Mouse (Mus musculus) T-helper 2 cell (primary cell): ENCODE measurements around the gene Fam83e.

Experiments used
- in situ Hi-C: fragments of 300-600 bp; cut with MboI, MseI; formaldehyde crosslinking; loops from one replicate; pipeline ENCODE4 v1.15.1; 2025; ENCODE audit warnings: high pct_unique_total_duplicates

Fam83e gene

DNA sequence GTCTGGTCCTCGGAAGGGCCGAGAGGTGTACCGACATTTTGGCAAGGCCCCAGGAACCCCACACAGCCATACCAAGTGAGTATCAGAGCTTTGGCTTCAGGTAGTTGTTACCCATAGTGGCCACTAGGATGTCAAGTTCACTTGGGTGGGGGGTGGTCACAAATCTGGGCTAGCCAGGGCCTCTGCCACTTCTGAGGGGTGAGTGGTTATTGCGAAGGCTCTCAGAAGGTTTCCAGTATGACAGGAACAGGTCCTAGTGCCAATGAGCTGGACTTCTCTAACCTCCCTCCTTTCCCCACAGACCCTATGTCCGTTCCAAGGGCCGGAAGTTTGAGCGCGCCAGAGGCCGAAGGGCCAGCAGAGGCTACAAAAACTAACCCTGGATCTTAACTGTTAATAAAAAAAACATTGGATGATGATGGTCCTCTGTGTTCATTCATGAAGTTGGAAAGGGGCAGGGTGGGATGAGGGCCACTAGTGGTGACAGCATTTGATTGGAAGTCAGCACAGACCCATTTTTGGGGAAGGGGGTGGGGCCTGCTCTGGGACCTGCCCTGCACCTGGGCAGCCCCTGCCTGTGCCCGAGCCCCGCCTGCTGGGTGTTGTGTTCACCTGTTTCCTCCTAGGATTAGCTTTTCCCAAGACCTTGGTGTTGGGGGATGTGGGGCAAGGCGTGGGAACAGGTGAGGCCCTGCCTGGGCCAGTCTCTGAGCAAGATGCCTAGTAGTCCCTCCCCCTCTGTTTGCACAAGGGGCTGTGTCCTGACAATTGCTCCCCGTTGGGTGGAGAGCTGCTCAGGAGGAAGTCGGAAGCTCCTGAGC lies at the start of gene Fam83e:
Gene Fam83e (plus strand): TSS at position 800 of the 821 bp plus-strand sequence.
- in situ Hi-C loops = no loop called here

DNA sequence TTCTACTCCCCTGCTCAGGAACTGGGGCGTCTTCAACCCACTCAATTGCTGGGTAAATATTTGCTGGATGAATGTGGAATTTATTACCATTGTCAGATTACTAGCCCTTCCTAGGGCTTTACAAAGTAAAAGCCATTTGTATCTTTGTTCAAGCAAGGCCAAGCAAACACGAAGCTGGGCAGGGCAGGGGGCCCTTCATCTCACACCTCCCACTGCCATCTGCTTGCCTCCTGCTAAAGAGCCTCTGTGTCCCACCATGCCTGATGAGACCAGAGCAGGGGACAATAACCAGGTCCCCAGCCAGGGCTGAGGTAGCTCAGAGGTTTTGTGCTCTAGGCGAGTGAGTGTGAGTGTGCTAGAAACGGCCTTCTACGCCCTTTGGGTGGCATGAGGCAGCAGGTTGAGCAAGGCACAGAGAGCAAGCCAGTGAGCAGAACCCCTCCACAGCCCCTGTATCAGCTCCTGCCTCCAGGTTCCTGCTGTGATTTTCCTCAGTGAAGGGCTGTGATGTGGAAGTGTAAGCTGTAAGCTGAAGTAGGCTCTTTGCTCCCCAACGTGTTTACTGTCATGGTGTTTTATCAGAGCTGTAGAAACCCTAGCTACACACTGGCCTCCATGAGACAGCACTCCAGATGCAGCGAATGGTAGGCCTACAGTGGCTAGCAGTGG lies 43.3 kb upstream of the Fam83e start:
- in situ Hi-C loops = no loop called here

DNA sequence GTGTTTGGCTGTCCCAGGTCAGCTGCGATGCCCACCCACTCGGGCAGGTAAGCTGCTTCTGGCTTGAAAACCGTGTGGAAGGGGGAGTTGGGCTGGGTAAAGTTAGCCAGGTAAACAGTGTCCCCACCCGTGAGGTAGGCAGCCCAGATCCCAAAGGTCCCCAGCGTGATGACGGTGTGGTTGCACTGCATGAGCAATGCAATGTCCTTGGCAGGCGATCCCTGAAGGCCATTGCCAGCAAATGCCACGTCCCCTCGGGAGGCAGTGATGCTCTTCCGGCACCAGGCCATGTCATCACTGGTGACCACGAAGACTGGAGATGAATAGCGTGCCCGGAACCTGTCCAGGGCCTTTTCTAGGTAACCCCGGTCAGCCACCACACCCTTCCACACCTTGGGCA lies 42.5 kb upstream of the Fam83e start:
- in situ Hi-C loops = no loop called here

DNA sequence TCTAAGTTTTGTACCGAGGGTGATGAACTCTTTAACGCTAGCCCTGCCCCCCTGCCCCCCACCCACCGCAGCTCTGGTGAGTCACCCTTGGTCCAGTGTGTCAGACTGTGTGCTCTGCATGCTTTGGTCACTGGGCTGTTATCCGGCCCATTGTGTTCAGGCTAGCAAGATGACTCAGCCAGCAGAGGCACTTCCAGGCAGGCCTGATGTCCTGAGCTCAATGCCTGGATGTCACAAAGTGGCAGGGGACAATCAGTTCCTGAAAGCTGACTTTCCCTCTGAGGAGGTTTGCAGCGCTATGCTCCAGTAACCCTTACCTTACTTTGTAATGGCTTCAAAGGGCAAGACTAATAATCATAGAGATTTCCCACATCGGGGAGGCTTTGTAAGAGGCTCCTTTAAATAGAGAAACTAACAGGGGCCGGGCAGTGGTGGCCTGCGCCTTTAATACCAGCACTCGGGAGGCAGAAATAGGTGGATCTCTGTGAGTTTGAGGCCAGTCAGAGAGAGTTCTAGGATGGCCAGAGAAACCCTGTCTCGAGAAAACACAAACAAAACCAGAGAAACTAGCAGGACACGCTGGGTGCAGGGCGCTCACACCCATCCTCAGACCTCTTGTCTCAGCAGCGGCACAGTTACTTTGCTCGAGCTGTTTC lies 40.9 kb upstream of the Fam83e start:
- in situ Hi-C loops = no loop called here

DNA sequence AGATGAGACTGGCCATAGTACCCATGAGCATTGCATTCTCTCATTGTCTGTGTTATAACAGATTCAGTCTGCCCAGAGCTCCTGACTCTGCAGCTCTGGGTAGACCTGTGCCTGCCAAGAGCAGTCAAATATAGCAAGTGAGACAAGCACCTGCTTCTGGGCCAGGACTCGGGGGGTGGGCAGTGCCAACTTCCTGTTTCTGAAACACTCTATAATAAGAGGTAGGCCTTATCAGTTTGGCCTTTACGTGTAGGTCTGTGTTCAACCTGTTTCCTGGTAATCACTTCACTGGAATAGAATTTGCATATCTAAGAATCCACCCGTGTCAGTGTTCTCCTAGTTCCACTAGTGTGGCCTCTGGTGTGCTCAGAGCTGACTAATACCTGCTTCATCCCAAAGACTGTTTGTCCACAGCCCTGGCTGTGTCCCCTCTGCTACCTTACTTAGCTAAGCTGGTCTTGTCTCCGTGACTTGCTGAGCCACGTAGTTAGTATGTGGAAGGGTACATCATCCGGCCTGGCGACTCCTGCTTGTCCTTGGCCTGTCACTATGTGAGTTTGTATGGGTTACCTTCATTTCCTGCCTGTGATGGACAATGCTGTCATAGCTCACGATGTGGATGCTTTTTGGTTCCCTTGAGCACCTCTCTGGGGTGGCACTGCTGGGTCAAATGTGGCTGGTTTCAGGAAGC lies 39.8 kb upstream of the Fam83e start:
- in situ Hi-C loops = no loop called here

DNA sequence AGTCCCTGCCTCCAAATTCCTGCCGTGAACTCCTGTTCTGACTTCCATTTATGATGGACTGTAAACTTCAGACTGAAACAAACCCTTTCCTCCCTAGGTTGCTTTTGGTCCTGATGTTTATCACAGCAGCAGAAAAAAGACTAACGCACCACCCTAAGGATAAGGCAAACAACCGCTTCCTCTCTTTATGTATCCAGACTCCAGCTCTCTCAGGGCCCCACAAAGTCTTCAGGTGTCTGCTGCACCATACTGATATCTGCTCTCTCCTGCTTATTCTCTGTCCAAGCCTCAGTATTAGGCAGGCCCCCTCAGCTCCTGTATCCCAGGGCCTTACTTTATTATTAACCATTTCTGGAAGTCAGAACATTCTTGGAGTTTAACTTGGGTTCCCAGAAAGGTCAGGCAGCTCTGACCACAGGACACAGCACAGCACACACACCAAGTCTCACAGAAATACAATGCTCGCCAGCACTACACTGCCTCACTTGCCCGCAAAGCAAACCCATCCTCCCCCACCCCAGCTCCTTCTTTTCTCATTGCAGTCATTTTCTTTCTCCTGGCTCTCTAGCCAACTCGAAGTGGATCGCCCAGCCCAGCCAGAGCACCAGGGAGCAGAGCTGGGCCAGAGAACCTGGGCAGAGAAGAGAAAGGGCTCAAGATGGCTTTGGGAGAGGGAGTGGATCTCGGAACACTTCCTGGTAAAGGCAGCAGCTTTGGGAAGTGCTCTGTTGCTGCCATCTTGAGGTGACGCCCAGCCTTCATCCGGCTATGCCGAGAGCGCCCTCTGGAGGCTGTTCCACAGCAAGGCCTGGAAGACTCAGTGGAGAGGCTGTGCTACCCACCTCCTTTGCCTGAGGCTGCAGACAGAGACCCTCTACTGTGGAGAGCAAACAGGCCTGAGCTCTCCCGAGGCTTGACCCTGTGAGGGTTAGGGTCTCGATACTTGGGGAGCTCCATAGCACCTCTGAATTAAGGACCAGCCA lies 38.6 kb upstream of the Fam83e start:
- in situ Hi-C loops = no loop called here

DNA sequence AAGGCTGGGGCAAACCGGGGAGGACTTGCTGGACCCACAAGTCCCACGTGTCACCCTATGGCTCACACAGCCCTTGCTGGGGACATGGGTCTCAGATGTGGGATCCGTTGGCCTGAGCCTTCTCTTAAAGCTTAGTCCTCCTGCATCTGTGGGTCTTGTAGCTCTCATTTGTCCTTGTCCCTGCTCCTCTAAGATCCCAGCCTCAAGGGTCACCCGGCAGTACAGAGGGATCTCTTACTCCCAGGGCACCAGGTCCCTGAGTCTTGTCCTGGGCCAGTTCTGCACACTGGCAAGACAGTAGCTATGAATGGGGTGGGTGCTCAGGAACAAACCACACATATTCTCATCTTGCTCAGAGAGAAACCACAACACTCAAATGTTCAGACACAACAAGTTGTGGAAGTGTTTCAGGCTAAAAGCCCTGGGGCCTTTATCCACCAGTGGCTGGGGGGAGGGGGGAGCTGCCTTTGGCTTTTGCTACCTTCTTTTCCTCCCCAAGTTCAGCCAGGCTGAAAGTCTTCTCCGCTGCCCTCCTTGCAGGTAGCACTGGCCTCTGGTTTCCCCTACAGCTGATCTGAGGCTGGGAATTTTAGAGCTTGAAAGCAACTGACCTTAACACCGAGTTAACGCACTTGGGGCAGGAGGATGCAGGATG lies 37.5 kb upstream of the Fam83e start, which contains the start of gene Ntn5:
Gene Ntn5 (plus strand): TSS at position 627 of the 655 bp plus-strand sequence.
- in situ Hi-C loops = no loop called here

DNA sequence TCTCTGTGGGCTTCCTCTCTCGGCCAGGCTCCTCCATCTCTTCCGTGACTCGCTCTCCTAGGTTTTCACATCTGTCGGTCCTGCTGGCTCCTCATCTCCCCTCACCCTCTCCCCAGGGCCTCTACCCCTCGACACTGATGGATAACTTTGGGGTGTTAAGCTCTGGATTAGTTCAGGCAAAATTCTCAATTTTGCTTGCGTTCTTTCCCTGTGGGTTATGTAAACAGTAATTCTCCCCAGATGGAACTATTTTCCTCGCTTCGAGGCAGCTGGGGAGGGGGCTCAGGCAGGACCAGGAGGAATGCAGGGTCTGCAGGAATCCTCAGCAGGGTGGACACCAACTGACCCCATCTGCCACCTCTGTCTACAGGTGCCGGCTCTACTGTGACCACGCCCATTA lies 35.2 kb upstream of the Fam83e start:
- in situ Hi-C loops = no loop called here

DNA sequence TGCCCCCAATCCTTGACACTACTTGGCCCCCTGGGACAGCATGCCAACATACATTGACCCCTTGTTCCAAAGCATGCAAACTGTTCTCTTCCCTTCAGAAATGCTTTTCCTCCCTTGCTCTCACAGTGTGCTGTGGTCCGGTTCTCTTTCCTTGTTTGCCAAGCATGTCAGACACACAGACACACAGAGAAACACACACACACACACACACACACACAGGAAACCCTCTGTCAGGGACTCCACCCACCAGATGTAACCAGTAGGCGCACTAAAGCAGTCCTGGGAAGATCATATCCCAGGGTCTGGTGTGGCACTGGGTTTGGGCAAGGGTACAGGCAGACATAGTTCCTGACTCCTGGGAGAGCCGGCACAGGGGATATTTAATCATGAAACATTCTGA lies 34.2 kb upstream of the Fam83e start:
- in situ Hi-C loops = no loop called here

DNA sequence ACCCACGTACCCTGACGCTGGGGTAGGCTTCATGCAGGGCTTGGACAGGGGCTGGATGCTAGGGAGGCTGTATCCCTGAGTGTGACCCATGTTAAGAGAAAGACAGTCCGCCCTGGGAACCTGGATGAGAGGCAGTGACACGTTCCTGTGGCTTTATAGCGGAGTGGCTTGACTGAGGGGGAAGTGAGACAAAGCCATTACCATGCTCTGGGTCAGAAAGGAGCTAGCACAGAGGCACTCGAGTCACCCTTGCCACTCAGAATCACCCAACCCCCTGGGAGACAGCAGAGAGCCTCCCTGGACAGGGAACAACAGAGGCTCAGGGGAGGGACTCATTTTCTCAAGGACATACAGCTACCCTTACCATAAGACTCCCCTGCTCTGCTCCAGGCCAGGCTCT lies 31.9 kb upstream of the Fam83e start:
- in situ Hi-C loops = no loop called here

DNA sequence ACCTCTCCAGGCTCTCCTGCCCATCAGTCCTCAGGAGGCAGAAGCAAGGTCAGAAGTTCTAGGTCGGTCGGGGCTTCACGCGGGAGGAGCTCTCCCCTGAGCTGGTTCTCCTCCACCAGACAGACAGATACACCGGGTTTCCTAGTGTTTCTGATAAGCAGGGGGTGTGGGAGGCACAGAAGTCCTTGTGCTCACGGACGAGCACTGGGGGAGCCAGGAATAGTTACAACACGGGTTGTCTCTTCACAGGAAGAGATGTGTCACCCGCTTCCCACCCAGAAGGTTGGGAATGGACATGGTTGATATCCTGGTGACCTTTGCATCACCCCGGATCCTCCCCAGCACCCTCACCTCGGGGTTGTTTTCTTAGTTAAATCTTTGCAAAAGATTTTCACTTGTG lies 31.2 kb upstream of the Fam83e start:
- in situ Hi-C loops = no loop called here

DNA sequence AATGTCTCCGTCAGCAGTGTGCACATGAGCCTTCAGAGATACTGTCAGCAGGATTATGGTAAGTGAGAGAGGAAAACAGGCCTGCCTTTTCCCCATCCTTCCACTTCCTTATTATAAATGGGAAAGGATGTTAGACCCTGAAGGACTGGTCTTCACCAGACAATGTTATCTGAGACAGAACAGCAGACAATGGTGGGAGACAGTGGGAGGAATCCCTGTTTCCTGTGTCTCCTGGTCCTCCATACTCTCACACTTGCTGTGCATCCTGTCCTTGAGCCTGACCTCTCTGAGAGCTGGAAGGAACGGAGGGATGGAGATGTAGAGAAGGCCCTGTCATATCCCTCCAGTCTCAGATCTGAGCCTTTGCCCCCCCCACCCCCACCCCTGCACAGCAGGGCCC lies 28.6 kb upstream of the Fam83e start:
- in situ Hi-C loops = no loop called here

DNA sequence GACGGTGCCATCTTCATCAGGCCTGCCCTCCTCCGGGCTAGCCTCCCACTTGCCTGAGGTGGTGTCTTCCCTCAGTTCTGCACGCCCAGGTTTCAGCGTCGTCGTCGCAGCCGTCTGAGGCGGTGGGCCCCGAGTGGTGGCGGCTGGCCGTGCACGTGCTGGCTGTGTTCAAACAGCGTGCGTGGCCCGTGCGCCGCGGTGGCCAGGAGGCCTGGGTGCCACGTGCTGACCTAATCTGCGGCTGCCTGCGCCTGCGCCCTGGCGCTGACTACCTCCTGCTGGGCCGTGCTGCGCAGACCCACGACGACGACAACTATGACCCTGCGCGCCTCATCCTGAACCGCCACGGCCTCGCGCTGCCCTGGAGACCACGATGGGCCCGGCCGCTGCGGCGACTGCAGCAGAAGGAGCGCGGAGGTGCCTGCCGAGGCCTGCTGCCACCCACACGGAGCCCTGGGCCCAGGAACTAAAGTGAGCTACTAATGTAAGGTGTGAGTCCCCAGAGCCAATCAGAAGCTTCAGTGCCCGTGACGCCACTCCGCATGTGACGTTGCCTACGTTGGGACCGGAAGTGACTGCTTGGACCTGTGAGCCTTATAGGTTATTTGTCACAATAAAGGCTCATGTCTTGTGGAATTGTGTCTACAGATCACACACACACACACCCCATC lies 27.0 kb upstream of the Fam83e start, which contains the start of gene Sec1:
Gene Sec1 (minus strand): TSS at position 482 of the 671 bp plus-strand sequence.
- in situ Hi-C loops = no loop called here

DNA sequence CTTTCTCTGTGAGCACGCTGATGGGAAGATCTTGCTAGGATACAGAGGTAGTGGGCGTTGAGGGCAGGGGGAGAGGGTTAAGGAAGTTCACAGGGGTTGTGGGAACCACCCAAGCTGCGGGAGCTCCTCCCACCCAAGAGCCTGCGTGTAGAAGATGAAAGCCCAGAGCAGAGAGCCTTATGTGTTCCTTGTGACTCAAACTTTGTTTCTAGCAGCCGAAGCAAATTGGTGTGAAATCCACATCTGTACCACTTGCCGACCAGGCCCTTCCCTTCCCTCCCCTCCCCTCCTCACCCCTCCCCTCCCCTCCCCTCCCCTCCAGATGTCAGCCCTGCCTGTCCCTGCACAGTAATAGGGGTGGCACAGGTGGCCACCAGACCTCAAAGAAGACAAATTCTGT lies 25.9 kb upstream of the Fam83e start:
- in situ Hi-C loops = no loop called here

DNA sequence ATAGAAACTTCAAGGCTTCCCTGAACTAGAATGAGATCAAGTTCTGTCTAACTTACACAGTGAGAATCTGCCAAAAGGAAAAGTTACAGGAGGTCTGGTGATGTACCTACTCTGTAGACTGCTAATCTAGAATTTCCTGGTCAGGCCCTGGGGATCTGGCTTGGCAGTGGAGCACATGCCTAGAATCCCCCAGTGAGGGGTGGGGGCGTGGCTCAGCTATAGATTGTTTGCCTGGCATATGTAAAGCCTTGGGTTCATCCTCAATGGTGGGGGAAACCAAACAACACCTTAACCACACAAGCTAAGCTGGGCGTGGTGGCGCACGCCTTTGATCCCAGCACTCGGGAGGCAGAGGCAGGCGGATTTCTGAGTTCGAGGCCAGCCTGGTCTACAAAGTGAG lies 23.1 kb upstream of the Fam83e start:
- in situ Hi-C loops = no loop called here

DNA sequence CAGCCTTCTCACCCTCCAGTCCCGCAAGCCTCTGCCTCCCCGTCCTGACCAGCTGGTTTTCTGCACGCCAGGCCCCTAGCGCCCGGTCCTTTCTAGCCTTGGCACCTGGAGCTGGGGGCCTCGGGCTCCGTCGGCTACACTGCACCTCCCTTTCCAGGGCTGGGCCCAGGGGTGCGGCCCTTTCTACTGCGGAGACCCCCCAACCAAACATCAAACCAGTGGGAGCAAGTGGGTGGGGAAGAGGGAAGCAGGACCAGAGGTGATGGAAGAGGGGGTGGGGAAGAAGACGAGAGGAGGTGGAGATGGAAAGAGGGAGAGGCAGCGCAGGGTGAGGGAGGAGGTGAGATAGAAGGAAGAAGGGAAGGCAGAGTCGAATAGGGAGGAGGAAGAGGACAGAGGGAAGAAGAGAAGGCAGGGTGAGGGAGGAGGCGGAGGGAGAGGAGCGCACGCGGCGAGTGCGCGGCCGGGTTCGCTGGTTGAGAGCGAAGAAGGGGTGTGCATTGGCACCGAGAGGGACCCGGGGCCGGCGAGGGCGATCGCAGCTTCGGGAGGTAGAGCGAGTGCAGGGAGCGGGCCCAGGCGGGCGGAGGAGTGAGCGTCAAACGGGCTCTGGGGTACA lies 21.4 kb upstream of the Fam83e start, which contains the start of gene Car11:
Gene Car11 (plus strand): TSS at position 321 of the 619 bp plus-strand sequence.
- in situ Hi-C loops = no loop called here

DNA sequence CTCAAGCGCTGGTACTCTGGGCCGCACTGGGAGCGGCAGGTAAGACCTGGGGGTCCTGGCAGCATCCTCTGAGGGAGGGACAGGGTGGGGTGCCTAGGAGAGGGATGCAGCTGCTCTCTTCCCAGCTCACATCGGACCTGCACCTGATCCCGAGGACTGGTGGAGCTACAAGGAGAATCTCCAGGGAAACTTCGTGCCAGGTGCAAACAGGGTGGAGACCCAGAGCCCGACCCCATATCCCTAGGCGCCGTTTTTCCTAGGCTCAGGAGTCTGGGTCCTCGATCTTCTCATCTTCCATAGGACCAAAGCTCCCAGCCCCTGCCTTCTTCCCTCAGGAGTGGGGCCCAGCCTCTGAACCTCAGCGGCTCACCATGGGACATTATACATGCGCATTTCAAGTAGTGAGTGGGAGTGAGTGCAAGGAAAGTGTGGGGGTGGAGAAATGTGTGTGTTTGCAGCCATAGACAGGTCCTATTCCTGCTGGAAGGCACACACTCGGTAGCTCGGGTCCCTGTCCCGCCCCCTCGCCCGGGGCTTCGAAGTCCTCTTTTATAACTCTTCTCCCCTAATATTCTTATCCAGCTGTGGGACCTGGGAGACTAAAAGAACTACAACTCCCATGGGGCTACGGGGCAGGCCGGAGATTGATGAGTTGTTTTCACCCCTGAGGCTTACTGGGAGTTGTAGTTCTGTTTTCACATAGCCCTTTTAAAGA lies 20.6 kb upstream of the Fam83e start:
- in situ Hi-C loops = no loop called here

DNA sequence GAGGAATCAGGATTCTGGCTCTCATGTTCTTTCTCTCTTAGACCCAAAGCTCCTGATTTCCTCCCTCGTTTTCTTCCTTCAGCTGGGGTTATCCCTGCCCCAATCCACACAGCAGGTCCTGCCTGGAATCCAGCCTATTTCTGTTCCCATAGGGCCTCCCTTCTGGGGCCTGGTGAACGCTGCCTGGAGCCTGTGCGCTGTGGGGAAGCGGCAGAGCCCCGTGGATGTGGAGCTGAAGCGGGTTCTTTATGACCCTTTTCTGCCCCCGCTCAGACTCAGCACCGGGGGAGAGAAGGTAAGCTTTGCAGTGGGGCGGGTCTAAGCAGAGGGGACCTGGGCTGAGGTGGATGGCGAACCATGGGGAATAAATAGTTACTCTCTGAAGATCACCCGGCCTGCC lies 19.9 kb upstream of the Fam83e start:
- in situ Hi-C loops = no loop called here
